Mouse (Mus musculus) forebrain, embryonic 16.5 days (tissue): ENCODE measurements at regions not wholly inside any gene's neighbourhood (a gene's known extent, or its start where the extent isn't known, plus 50 kb on each side); places are given as distances from the start of the nearest gene placed in this dataset.

Experiments
- ATAC-seq: fragments of 200-750 bp; cut with Nextera tagmentation; 2 replicates; pipeline ENCODE4 v1.8.0; 2017; ENCODE audit warnings: mild to moderate bottlenecking, moderate library complexity
- H3K27ac ChIP-seq: fragments of 300-500 bp; sonication (generic); 2 replicates; pipeline ENCODE4 v1.5.1; 2014; ENCODE audit warnings: low read length, control low read depth
- H3K27me3 ChIP-seq: fragments of 300-500 bp; sonication (generic); replicated peaks from 2 replicates; pipeline ENCODE4 v1.6.1; 2014; ENCODE audit warnings: low read length; ENCODE audit not compliant: control insufficient read depth, insufficient read depth
- H3K36me3 ChIP-seq: fragments of 300-500 bp; sonication (generic); 2 replicates; pipeline ENCODE4 v1.6.1; 2014; ENCODE audit not compliant: control insufficient read depth, insufficient read depth
- H3K4me1 ChIP-seq: fragments of 300-500 bp; sonication (generic); replicated peaks from 2 replicates; pipeline ENCODE4 v1.6.1; 2014; ENCODE audit warnings: low read length; ENCODE audit not compliant: control insufficient read depth, insufficient read depth
- H3K4me2 ChIP-seq: fragments of 300-500 bp; sonication (generic); 2 replicates; pipeline ENCODE4 v1.6.1; 2014; ENCODE audit warnings: mild to moderate bottlenecking, low read length, control low read depth
- H3K4me3 ChIP-seq: fragments of 300-500 bp; sonication (generic); replicated peaks from 2 replicates; pipeline ENCODE4 v1.5.1; 2014; ENCODE audit warnings: mild to moderate bottlenecking, low read length, control low read depth
- H3K9ac ChIP-seq: fragments of 300-500 bp; sonication (generic); replicated peaks from 2 replicates; pipeline ENCODE4 v1.6.1; 2014; ENCODE audit warnings: low read depth, low read length, control low read depth
- H3K9me3 ChIP-seq: fragments of 300-500 bp; sonication (generic); 2 replicates; pipeline ENCODE4 v1.6.1; 2016; ENCODE audit warnings: low read length; ENCODE audit not compliant: control insufficient read depth
- WGBS: fragments of 180-500 bp; shearing (Covaris S2); extraction: QIAGEN DNeasy Blood & Tissue Kit; methylation state at CpG from one replicate; pipeline ENCODE4 v1.1.7; 2014; 5-methylcytosine and 5-hydroxymethylcytosine counted together

DNA sequence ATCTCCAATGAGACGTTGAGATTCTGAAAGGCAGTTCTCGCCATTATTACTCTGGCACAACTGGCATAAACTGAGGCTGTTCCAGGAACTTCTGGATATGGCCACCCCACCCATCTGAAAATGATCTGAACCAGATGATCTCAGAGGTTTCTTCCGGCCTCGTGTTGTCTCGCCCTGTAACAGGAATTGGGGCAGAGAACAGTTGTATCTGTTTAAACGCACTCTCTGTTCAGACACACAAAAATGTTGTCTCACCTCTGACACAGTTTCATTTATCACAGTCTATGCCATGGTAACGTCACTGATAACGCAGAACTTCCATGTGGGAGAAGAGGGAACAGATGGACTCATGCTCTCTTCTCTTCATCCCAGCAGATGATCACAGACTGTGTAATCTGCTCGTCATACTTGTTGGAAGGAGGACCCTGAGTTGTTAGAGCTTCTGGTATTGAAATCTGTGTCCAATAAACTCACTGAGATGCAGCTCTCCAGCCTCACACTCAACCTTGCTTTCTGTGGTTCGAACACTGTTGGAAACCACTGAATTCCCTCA, 63.9 kb upstream of the Sv2b start:
- WGBS: 75% methylated on average over 10 of the region's 10 CpGs
- 0 out of 2 replicates have a peak, but pooled peaks cover 4% of the 10 kb centered on the region for H3K4me1 ChIP-seq

DNA sequence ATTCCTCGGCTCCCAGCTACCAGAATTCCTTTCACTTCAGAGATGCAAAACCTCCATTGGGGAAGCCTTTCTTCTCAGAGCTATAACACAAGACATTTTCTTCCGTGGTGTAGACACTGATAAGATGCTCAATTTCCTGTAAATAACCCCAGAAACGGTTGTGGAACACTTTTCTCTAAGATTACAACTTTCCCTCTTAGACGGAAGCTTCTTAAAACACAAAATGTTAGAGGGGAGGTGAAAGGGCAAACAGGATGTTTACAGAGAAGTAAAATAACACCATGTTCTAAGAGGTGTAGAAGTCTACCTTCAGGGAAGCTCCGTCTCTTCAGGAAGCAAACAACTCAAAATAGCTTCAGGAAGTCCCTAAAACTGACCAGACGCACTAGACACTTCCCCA, 65.4 kb upstream of the Sv2b start:
- Histone ChIP-seq H3K4me3 (no peak overlapping the region), H3K9ac (no peak overlapping the region), H3K9me3 (no peaks in the 10 kb centered on the region), H3K4me1 (0 out of 2 replicates have a peak, but pooled peaks cover 4% of the 10 kb centered on the region), H3K27me3 (no peaks in the 10 kb centered on the region), H3K27ac (no peak overlapping the region), H3K36me3 (no peaks in the 10 kb centered on the region), H3K4me2 (no peak overlapping the region)
- ATAC-seq: no peak
- 87% methylated on average over 6 of the region's 6 CpGs for WGBS

More for the DNA sequence above, 63.9 kb upstream of the Sv2b start:
- no peak overlapping the region for H3K4me2 ChIP-seq
- H3K27me3 ChIP-seq: no peaks in the 10 kb centered on the region
- H3K36me3 ChIP-seq: no peaks in the 10 kb centered on the region
- H3K27ac ChIP-seq: no peak overlapping the region
- H3K9ac ChIP-seq: no peak overlapping the region
- ATAC-seq: no peak
- H3K9me3 ChIP-seq: no peaks in the 10 kb centered on the region
- no peak overlapping the region for H3K4me3 ChIP-seq

DNA sequence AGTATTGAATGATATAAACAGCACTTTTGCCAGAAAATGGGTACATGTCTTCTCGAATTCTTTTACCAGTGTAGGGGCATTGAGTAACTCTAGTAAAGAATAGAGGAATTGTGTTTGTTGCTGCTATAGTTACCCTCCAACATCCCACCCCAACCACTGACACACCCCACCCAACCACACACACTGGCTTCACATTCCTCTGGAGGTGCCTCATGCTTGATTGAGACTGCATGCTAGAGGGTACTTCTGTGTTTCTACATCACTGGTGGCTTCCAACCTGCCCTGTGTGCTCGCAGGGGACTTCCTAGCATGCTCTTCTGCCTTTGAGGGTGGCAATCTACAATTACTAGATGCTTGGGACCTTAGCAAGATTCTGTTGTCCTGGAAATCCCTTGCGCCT, 70.5 kb upstream of the Sv2b start:
- H3K9ac ChIP-seq: no peak overlapping the region
- H3K36me3 ChIP-seq: no peaks in the 10 kb centered on the region
- no peak for ATAC-seq
- H3K4me1 ChIP-seq: no peaks in the 10 kb centered on the region
- WGBS: 77% methylated on average over 3 of the region's 3 CpGs
- no peak overlapping the region for H3K4me3 ChIP-seq
- H3K27me3 ChIP-seq: no peaks in the 10 kb centered on the region
- H3K9me3 ChIP-seq: no peaks in the 10 kb centered on the region
- no peak overlapping the region for H3K27ac ChIP-seq
- no peak overlapping the region for H3K4me2 ChIP-seq

DNA sequence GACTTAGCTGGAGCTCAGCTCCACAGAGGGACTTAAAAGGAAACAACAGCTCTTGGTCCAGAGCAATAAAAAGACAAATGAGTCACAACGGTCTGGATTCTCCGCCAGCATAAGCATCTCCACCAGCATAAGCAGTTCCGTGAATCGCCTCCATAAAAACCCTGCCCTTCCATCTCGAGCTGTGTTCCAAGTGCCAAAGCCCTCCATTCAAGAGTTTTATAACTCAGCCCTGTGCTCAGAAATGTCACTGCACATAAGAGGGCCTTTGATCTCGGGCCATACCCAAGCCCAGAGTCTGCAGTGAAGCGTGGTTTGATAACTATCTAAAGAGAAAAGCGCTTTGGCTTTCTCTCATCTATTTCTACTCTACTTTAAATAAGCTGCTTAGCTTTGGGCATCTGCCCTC, 70.8 kb upstream of the Akap13 start:
- Histone ChIP-seq H3K27me3 (no peaks in the 10 kb centered on the region), H3K9ac (no peak overlapping the region), H3K4me2 (no peak overlapping the region), H3K27ac (no peak overlapping the region), H3K36me3 (no peaks in the 10 kb centered on the region), H3K4me3 (no peak overlapping the region), H3K4me1 (no peaks in the 10 kb centered on the region), H3K9me3 (no peaks in the 10 kb centered on the region)
- WGBS: 45% methylated on average over 8 of the region's 8 CpGs
- ATAC-seq: no peak

DNA sequence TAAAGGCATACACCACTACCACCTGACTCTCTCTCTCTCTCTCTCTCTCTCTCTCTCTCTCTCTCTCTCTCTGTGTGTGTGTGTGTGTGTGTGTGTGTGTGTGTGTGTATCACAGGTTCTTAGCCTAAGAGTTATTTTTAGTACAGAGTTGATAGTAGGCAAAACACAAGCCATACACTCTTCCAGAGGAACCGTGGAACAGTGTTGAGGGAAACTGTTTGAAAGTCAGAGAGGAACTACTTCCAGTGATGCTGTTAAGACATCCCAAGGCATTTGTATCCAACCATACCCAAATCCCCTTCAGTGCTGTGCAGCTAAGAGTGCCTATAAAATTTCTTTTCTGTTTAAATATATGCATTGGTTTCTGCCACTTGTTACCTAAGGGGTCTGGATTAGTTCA, 68.3 kb upstream of the Akap13 start:
- H3K27ac ChIP-seq: no peak overlapping the region
- H3K4me1 ChIP-seq: no peaks in the 10 kb centered on the region
- 79% methylated on average over 1 of the region's 1 CpGs for WGBS
- no peaks in the 10 kb centered on the region for H3K9me3 ChIP-seq
- H3K27me3 ChIP-seq: no peaks in the 10 kb centered on the region
- H3K36me3 ChIP-seq: no peaks in the 10 kb centered on the region
- H3K4me3 ChIP-seq: no peak overlapping the region
- H3K4me2 ChIP-seq: no peak overlapping the region
- no peak for ATAC-seq
- H3K9ac ChIP-seq: no peak overlapping the region

DNA sequence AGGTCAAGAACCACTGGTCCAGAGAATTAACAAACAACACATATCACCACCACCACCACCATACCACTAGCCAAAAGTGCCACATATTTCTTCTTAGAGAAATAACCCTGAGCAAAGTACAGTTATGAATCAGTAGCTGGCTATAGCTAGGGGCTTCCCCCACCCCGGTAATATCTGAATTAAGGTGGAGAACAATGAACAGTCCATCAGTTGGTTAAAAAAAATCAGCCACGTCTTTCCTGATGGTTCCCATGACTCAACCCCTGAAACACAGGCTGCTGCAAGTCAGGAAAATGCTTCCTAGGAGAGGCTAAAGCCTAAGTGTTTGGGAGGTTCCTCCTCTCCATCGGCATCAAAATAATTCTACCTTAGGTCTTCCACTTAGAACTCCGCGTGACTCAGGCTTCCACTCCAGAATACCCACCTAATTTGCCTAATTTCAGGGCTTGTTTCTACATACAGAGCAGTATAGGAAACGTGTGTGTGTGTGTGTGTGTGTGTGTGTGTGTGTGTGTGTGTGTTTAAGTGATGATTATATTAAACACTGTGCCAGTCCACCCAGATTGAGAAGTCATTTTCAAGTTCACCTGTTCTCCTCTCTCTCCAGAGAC, 67.4 kb upstream of the Akap13 start:
- Histone ChIP-seq H3K27me3 (no peaks in the 10 kb centered on the region), H3K27ac (no peak overlapping the region), H3K9me3 (no peaks in the 10 kb centered on the region), H3K4me3 (no peak overlapping the region), H3K4me1 (no peaks in the 10 kb centered on the region), H3K4me2 (no peak overlapping the region), H3K9ac (no peak overlapping the region), H3K36me3 (no peaks in the 10 kb centered on the region)
- 83% methylated on average over 6 of the region's 6 CpGs for WGBS
- ATAC-seq: no peak

DNA sequence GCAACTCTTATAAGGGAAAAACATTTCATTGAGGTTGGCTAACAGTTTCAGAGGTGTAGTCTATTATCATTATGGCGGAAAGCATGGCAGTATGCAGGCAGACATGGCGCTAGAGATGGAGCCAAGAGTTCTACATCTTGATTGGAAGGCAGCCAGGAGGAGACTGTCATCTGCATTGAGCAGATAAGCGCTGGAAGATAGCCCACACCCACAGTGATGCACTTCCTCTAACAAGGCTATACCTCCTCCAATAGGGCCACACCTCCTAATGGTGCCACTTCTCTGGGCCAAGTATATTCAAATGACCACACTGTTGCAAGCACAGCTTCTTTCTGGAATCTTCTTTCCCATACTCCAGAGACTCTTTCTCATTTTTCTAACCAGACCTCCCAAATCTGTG, 65.2 kb upstream of the Akap13 start:
- H3K4me2 ChIP-seq: no peak overlapping the region
- no peaks in the 10 kb centered on the region for H3K9me3 ChIP-seq
- ATAC-seq: no peak
- H3K27ac ChIP-seq: no peak overlapping the region
- no peaks in the 10 kb centered on the region for H3K36me3 ChIP-seq
- no peaks in the 10 kb centered on the region for H3K4me1 ChIP-seq
- no peak overlapping the region for H3K9ac ChIP-seq
- no peaks in the 10 kb centered on the region for H3K27me3 ChIP-seq
- WGBS: 79% methylated on average over 3 of the region's 3 CpGs
- H3K4me3 ChIP-seq: no peak overlapping the region

DNA sequence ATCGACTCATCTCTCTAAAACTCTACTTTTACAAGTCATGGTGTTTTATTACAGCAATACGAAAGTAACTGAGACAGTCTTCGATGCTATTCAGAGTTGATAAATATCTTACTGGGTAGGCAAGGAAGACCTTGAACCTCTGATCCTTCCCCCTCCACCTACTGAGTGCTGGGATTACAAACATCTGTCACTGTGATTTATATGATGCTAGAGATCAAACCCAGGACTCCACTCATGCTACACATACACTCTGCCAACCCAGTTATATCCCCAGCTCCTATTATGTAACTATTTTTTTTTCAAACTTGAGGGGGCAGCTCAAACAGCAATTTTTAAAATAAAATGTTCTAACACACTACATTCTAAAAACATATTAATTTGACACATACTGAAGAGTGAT, 62.6 kb upstream of the Akap13 start:
- no peak overlapping the region for H3K27ac ChIP-seq
- no peak overlapping the region for H3K4me2 ChIP-seq
- H3K4me3 ChIP-seq: no peak overlapping the region
- H3K27me3 ChIP-seq: no peaks in the 10 kb centered on the region
- H3K9me3 ChIP-seq: no peaks in the 10 kb centered on the region
- no peak overlapping the region for H3K9ac ChIP-seq
- ATAC-seq: no peak
- H3K4me1 ChIP-seq: no peaks in the 10 kb centered on the region
- WGBS: 92% methylated on average over 3 of the region's 3 CpGs
- no peaks in the 10 kb centered on the region for H3K36me3 ChIP-seq

DNA sequence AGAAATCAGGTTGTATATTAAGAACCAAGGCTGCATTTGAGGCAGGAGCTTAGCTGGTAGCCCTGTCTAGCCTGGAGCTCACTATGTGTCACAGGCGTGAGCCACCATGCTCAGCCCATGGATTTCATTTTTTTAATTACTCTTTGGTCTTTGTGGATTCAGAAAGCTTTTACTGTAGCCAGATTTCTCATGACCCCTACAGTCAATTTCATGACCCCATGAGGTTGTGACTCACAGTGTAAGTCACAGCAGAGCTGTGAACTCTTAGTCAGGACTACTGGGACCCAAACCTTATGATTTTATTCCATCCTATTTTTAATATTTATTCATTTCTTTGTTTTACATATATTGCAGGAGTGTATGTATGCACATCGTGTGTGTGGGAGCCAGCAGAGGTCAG, 61.9 kb upstream of the Akap13 start:
- no peaks in the 10 kb centered on the region for H3K36me3 ChIP-seq
- no peak overlapping the region for H3K4me3 ChIP-seq
- H3K27me3 ChIP-seq: no peaks in the 10 kb centered on the region
- no peaks in the 10 kb centered on the region for H3K9me3 ChIP-seq
- no peak overlapping the region for H3K9ac ChIP-seq
- H3K27ac ChIP-seq: no peak overlapping the region
- H3K4me1 ChIP-seq: no peaks in the 10 kb centered on the region
- ATAC-seq: no peak
- WGBS: 90% methylated on average over 2 of the region's 2 CpGs
- no peak overlapping the region for H3K4me2 ChIP-seq
